Mouse (Mus musculus) ES-Bruce4 (cell line): ENCODE data around the gene Mars.

ENCODE experiments used
- CTCF ChIP-seq: IDR thresholded peaks from one replicate; pipeline ENCODE4 v1.8.1; 2011; ENCODE audit warnings: low read depth, low read length
- EP300 ChIP-seq: IDR thresholded peaks from 2 replicates; pipeline ENCODE4 v1.6.1; 2011; ENCODE audit warnings: low read depth, low read length; ENCODE audit not compliant: insufficient read depth
- POLR2A ChIP-seq: IDR thresholded peaks from one replicate; pipeline ENCODE4 v1.8.1; 2011; ENCODE audit warnings: low read length; ENCODE audit not compliant: insufficient read depth

DNA sequence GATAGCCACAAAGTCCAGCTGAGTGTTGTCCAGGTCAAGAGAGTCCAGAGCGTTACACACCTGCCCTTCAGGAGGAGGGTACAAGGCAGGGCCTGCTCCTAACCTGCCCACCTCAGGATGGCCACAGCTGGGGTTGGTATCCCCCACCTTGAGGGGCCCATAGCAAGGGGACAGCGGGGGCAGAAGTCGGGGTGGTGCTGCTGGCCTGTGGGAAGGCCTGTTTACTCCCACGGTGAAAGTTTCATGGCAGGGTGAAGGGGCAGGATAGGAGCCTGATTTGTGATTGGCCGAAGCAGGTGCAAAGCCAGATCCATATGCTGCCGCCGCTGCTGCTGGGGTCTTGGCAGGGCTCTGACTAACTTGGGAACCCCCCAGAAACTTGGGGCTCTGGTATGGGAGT lies 18.6 kb upstream of the Mars start:
- no peak for TF ChIP-seq EP300
- TF ChIP-seq POLR2A, result no peak
- TF ChIP-seq CTCF, result no peak
